Mouse (Mus musculus): Measurements from ENCODE around the gene Phf11c. TPM values are rescaled to one million over a fixed set of nuclear protein-coding genes. Genes with fewer than 3 reads are reported as not detected.

The Phf11c gene
- total RNA-seq, 2 experiments from 2014 or later, result 0.38 to 0.45 TPM

Other genes with a start within 250 kb of the Phf11c start
- gene Gm5142, start 216.6 kb downstream of the Phf11c start, total RNA-seq (2021), result not detected
- gene Rcbtb1, start 194.2 kb downstream of the Phf11c start, total RNA-seq (2021), result 10 to 100 TPM; 34.1 to 34.8 TPM
- gene Gm6904, start 135.2 kb downstream of the Phf11c start, total RNA-seq (2021), result not detected
- not detected for gene Phf11a, start 97.9 kb downstream of the Phf11c start, total RNA-seq (2021)
- not detected for gene Phf11b, start 54.0 kb downstream of the Phf11c start, total RNA-seq (2021)
- under 1 TPM; 0.68 to 0.87 TPM for gene Phf11d, start 29.9 kb downstream of the Phf11c start, total RNA-seq (2021)
- 1 to 10 TPM; 5.4 to 7.3 TPM for gene Setdb2, start 45.5 kb upstream of the Phf11c start, total RNA-seq (2021)
- 10 to 100 TPM; 22.9 to 27.1 TPM for gene Cab39l, start 45.6 kb upstream of the Phf11c start, total RNA-seq (2021)
- 10 to 100 TPM; 78.3 to 79.8 TPM for gene Cdadc1, start 202.6 kb upstream of the Phf11c start, total RNA-seq (2021)
- gene Shisa2, start 229.9 kb upstream of the Phf11c start, total RNA-seq (2021), result 1 to 10 TPM; 3.6 to 3.8 TPM